Mouse (Mus musculus): Measurements from ENCODE around the gene Themis3.
"Not testable (repeated sequence)": the region's sequence is repeated elsewhere in the genome, so short reads cannot be mapped to it uniquely, and the experiment has no call there.

The Themis3 gene

DNA sequence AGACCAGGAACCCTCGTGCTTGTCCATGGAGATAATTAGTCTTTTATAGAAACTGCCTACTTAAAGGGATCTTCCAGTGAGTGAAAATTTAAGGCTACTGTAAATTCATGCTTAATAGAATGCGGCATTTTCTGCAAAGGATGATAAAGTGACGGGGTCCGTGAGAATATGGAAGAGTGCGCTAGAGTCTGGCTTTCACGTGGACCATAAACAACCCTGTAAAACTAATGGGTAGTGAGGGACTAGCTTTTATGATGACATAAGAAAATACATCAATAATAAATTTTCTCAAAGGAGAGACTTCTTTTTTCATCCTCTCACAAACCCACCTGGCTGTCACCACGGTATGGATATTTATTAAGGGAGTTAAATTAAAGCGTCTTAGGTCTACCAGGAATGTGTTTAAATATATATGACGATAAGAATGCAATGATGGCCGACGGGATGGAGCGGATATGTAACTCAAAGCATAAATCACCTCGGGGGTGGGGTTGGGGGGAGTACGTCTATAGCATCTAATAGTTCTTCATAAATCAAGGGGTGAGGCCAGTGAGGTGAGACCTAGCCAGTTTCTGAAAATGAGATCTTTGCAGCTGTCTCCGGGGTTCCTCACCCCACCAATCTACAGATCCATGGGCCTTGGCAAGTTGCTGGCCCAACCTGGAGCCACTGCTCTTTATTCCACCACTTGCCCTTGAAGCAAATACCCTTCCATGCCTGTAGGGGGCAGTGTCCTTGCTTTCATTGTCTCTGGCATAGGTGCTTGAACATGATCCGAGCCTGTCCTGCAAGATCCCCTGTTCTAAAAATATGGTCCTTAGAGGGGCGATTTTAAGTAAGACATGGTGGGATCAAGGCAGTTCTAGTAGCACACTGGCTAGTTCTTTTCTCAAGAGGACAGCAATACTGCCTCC lies 35.8 kb downstream of the Themis3 start:
- no peak for DNase-seq (ENCODE audit: low read depth, low spot score)

- DNase-seq (ENCODE audit: low read depth, low spot score), result no peak
These were observed 41.7 kb downstream of the Themis3 start for GRCm38 (mm10) chr17:66552690-66553089.

- no peak for DNase-seq (ENCODE audit: low read depth, low spot score)
These were observed 43.9 kb downstream of the Themis3 start for GRCm38 (mm10) chr17:66550486-66550885.

DNA sequence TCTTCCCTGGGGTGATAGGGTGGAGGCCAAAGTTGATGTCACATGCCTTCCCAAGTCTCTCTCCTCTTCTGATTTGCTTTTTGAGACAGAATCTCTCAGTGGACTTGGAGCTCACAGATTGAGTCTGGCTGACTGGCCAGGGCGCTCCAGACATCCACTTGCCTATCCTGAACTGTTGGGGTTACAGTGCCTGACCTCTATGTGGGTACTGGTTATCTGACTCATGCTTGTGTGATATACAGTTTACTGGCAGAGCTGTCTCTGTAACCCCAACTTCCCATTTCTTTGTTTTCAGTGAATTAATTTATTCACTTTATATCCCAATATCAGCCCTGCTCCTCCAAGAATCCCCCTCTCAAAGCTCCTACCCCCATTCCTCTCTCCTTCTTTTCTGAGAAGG lies 62.1 kb downstream of the Themis3 start:
- DNase-seq (ENCODE audit: low read depth, low spot score), result no peak

DNA sequence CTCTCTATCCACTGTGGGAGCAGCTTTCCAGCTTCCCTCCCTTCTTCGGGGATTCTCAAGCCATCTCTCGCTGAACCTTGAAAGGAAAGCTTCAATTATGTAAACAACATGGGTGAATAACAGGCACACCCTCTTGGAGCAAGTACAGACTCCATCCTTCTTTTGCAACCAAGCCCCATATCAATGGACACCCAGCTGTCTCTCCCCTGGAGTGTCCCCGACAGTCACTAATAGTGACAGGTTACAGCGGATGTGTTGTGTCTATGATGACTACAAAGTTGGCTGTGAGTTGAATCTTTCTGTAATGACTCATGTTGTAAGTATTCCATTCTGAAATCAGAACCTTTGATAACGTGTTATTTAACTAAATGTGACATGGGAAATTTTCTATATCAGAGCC lies 71.0 kb downstream of the Themis3 start:
- DNase-seq (ENCODE audit: low read depth, low spot score), result no peak

- not testable (repeated sequence) for DNase-seq (ENCODE audit: low read depth, low spot score)
These were observed 71.8 kb downstream of the Themis3 start for GRCm38 (mm10) chr17:66522631-66523030.

- peak; percentile 80 for DNase-seq (ENCODE audit: low read depth, low spot score)
These were observed 74.6 kb downstream of the Themis3 start, which contains the start of gene Rab12 for GRCm38 (mm10) chr17:66519554-66520553. TSS of gene Rab12 (minus strand) at chr17:66519729.

- no peak for DNase-seq (ENCODE audit: low read depth, low spot score)
These were observed 75.4 kb downstream of the Themis3 start for GRCm38 (mm10) chr17:66518877-66519553.

GRCm38 (mm10) chr17:66516953-66517352 lies 77.5 kb downstream of the Themis3 start:
- DNase-seq (ENCODE audit: low read depth, low spot score), result no peak

GRCm38 (mm10) chr17:66514288-66514995 lies 80.0 kb downstream of the Themis3 start:
- DNase-seq (ENCODE audit: low read depth, low spot score), result no peak

DNA sequence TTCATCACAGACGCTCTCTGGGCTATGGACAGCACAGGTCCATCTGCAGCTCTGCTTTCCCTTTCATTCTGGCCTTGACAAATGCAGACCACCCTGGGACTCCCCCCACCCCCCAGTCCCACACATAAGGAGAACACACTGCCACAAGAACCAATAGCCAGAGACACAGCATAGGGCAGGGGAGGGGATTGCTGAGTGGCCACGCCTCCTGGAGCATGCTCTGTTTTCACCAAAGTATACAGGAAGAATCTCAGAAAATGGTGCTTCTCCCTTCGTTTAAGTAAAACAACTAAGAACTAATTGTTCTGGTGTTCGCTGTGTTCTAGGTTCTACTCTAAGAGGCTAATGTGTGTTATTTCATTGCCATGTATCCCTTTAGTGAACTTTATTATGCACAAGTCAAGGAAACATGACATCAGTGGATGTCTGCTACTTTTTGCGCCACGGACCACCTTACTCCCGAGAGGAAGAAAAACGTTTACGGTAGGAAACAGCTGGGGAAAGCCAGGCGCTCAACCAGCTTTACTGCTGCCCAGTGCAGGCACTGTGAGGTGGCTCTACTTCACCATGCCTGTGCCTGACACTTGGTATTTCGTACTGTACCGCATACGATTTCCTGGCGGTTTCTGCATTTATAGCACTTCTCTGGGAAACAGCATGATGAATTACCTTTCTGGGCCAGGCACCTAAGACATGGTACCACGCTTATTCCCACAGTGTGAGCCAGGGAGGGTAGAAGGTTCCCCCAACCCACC lies 82.0 kb downstream of the Themis3 start:
- DNase-seq (ENCODE audit: low read depth, low spot score), result no peak

GRCm38 (mm10) chr17:66510221-66510683 lies 84.2 kb downstream of the Themis3 start:
- no peak for DNase-seq (ENCODE audit: low read depth, low spot score)

- no peak for DNase-seq (ENCODE audit: low read depth, low spot score)
These were observed 87.1 kb downstream of the Themis3 start for GRCm38 (mm10) chr17:66507049-66507954.

DNA sequence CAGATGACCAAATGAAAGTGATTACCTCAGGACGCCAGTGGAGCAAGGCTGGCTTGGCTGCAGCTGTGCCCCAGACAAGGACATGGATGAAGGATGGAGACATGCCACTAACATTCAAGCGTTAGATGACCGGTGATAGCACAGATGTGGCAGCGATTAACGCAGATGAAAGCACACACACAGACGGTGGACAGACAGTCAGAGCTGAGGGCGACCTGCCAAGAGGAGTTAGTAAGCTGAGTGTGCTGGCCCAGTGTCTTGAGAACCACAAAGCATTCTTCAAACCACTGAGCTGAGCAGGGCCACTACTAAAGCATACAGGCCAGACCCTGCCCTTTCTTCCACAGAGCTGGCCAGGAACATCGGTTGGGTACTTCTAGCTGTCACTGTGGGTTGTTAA lies 89.5 kb downstream of the Themis3 start:
- DNase-seq (ENCODE audit: low read depth, low spot score), result no peak

Data from retina, adult 2 months (tissue).